Mouse (Mus musculus): ENCODE results near the gene Glyctk.

The Glyctk gene

DNA sequence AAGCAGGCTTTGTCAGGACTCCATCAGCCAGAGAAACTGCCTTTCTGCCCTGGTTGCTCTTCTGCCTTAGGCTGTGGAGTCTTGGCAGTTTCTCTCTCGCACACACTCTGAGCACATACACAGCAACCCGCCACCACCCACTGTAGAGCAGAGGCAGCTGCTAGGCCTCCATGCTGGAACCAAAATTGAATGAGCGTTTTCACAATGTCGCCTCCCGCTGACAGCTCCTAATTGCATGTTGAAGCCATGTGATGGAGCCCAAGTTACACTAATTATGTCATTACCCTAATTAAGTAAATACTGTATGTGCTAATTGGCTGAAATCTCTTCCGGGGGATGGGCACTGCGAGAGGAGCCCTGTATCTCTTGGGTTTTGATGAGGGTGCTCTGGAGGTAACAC is 13.8 kb downstream of the Glyctk start:
- DNase-seq: no peak

DNA sequence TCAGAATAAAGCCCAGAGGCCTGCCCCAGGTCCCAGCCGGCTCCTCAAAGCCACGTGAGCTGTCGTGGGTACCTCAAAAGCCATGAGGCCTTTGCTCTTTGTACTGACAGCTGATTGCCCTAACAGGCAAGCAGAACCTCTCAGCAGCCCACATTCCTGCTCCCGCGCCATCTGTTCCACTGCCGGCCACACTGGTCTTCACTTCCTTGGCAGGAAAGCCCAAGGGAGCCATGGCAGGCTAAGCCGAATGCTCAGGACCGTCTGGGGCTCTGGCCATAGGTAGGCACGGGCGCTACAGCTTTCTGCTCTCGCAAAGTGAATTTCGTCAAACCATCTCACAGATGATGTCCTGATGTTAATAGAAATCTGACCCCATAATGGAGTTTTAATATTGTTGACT is 16.0 kb downstream of the Glyctk start:
- DNase-seq: peak; percentile 72

DNA sequence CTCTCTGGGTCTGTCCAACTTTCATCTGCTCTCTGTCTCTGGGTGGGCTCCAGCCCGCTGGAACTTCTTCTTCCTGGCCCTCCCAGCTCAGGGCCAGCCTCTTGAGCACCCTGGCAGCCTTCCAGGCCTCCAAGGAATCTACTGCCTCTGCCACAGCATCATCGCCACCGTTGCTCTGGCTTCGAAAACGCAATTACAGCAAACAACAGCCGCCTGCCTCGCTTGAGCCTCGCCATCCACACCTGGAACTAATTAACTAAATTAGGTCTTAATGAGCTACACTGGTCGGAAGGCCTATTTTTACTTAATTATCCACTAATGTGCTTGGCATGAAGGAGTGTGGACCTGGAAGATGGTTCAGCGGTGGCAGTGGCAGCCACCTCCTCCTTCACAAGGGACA is 18.2 kb downstream of the Glyctk start:
- no peak for DNase-seq

DNA sequence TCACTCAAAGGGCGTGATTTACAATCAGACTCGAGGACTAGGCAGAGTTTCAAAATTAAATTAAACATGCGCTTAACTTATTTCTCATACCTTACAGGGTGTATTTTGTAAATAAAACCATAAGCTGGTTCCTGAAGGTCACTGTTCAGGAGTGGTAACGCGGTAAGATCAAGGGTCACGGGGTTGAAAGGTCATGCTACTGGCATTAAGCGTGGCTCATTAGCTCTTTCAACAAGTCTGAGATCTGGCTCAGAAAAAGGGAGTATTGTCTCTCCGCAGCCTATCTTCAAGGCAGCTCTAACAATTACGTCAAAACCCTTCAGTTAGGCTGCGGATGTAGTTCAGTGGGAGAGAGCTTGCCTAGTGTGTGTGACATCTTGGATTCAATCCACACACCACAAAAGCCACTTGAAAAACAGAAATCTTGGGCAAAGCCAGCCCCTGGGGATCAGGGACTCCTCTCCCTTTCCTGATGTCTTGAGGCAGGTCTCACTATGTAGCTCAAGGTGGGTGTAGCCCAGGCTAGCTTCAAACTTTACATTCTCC is 20.2 kb downstream of the Glyctk start:
- DNase-seq: no peak

DNA sequence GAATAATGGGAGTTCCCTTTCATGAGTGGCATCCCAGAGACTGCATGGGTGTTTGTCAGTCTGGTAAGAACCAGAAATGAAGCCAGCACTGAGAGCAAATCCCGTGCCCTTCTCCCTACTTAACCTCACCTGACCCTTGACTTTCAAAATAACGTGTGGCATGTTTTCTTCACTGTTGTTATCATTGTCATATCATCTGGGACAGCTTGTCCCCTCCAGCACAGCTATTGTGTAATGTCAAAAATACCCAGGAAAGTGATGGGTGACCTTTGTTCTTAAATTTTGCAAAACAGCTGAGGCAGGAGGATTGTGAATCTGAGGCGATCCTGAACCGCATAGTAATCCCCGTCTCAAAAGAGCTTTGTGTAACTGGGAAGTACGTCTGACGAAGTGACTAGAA is 27.7 kb downstream of the Glyctk start:
- no peak for DNase-seq

DNA sequence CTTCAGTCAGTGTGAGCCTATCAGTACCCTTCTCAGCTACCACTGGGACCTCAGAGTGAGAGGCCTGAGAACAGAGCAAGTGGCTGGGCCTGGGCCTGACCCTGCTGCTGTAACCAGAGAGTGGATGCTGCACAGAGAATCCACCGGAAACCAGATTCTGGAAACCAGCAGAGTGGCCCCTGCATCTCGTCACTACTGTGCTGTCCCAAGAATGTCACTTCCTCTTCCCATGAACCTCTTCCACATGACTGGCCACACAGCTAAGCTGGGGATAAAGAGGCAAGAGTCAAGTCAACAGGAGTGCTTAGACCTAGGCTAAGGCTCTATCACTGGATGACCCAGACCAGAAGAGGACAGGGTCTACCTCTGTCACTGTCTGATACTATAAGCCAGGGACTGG is 28.9 kb downstream of the Glyctk start:
- no peak for DNase-seq

DNA sequence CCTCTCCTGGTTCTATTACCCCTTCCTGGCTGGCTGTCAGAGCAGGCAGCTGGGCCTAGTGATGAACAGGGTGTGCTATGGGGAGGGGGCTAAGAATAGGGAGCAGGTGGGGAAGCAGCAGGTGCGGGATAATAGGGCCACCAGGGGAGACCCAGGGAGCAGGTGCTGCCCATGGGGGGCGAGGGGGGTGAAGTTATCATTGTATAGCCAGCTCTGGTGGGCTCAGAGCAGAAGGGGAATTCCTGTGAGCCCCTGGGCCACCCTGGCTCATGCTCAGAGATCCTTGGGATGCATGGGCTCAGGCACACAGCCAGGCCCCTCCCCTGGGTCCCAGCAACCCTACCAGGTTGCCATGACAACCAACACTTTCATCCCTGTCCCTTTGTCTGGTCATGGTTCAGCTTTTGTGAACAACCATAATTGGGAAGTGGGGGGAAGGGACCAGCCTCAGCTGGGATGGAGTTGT is 31.1 kb downstream of the Glyctk start:
- no peak for DNase-seq

DNA sequence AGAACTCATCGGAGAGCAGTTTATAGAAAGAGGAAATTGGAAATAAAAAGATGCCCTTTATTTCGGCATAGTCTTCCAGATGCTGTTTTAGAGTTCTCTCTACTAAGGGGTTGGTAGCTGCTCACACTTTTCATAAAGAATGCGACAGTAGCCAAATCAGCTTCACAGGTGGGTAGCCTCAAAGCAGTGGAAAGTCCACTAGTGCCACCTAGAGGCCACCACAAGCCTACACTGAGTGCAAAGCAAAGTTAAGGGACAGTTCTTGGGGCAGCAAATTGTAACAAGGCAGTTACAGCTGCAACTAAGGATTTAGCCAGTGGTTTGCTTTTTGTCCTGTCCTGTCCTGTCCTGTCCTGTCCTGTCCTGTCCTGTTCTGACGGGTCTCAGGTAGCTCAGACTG is 34.3 kb downstream of the Glyctk start:
- DNase-seq: no peak

DNA sequence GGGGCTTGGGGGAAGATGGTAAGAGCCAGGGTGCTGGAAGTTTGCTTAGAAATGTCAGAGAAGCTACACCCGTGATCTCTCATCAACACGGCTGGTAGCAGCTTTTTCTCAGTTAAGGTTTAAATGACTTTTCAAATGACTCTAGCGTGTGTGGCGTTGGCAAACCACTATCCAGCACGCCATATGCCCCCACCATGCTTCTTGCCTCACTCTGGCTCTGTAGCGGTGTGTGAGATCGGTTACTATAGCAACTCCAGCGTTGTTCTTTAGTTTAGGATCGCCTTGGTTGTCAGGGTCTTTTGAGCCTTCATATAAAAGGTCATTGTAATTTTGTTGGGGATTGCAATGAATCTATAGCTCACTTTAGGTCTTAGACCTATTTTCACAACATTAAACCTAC is 38.9 kb downstream of the Glyctk start:
- DNase-seq: no peak

DNA sequence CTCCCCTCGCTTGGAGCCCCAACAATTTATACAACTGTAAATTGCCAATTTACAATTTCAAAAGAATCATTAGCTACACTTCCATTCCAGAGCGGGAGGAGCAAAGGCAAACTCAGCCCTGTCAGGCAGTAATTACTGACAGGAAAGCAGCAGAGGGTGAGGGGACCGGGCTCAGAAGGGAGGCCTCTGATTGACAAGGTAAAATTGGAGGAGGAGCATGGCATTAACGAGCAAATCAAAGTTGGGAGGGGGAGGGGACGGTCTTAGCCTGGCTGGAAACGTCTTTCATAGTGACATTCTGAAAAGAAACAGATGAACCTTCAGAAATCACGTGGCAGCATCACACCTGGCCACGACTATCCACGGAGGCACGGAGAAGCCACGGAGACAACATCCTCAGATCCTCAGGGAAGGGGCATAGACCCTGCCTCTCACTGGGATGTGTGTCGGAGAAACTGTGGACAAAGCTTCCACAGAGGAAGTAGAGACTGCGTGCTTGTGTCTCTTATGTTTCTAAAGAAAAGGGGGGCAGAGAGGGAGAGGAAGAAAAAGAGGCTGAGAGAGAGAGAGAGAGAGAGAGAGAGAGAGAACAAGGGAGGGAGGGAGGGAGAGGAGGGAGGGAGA is 42.0 kb downstream of the Glyctk start:
- no peak for DNase-seq

DNA sequence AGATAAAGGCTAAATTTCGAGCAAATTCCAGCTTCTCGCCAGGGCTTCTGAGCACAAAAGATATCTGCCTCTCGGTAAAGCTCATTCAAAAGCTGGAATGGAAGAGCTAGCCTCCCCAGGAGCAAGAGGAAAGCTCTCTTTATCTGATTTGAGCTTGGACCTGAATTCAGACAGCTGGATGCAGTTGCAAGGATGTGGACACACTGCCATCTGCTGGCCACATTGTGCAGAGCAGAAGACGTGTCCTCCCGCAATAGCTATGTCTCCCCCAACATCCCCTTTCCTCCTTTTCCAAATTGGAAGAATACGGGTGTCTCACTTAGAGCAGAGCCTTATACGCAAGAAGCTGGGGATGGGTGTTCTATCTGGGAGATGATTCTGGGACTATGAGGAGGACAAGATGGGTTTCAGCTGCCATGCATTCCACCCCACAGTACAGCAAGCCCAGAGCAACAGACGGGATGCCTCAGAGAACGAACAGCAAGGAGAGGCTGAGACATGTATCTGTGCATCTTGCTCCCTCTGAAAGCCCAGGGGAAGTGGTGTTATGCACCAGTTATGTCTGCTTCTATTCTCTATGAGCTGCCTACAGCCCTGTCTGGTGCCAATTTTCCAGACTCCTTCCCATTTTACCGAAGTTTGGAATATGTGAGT is 45.0 kb downstream of the Glyctk start:
- peak; percentile 59 for DNase-seq

DNA sequence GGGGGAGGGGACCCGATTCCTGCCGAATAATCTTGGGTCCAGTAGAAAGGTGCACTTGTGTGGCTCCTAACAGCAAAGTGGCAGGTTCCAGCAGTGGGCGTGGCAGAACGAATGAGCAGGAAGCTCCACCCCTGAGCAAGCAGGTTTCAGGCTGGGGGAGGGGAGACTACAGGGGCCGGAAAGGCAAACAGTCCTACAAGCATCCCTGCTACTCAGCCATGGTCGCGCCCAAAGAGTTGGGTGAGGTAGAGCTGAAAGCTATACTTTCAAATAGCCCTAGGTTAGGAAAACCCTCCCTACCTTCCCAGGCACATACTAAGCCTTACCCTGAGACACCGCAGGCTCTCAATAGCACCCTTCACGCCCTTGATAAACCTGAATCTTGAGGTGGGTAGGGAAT is 51.7 kb downstream of the Glyctk start:
- DNase-seq: no peak

DNA sequence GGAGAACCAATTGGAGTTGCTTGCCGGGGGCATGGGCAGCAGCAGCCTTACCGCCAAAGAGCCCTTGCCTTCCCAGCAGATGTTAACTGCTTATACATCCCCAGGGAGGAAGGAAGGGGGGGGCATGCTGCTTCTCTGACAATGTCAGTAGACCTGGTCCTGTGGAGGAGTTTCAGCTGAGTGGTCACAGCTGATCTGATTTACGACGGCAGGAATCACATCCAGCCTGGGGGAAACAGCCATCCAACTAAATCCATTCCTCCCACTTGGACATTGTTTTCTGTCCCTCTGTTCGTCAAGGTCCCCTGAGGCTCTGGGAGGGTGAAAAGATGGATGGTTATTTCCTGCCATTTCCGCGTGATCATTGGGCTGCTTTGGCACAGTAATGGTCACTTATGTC is 53.5 kb downstream of the Glyctk start:
- no peak for DNase-seq

All from cerebellum, adult 11 months (tissue).